Mouse (Mus musculus) neural tube, embryonic 14.5 days (tissue): ENCODE results near the gene Pax9. TPM values are rescaled to one million over a fixed set of nuclear protein-coding genes. Genes with fewer than 3 reads are reported as not detected.

Experiments used
- ATAC-seq: fragments of 200-750 bp; cut with Nextera tagmentation; 2 replicates; pipeline ENCODE4 v1.8.0; 2017; ENCODE audit warnings: low read depth, mild to moderate bottlenecking, moderate TSS enrichment, moderate library complexity
- H3K27ac ChIP-seq: fragments of 300-500 bp; sonication (generic); 2 replicates; pipeline ENCODE4 v1.5.1; 2014; ENCODE audit warnings: low read depth, mild to moderate bottlenecking, control low read depth, low read length, moderate library complexity, mixed read lengths
- H3K27me3 ChIP-seq: fragments of 300-500 bp; sonication (generic); 2 replicates; pipeline ENCODE4 v1.6.1; 2014; ENCODE audit warnings: low read length; ENCODE audit not compliant: control insufficient read depth, insufficient read depth
- H3K36me3 ChIP-seq: fragments of 300-500 bp; sonication (generic); 2 replicates; pipeline ENCODE4 v1.6.1; 2014; ENCODE audit warnings: low read length, mixed read lengths; ENCODE audit not compliant: control insufficient read depth, insufficient read depth
- H3K4me1 ChIP-seq: fragments of 300-500 bp; sonication (generic); 2 replicates; pipeline ENCODE4 v1.6.1; 2014; ENCODE audit warnings: low read length; ENCODE audit not compliant: control insufficient read depth, insufficient read depth
- H3K4me2 ChIP-seq: fragments of 300-500 bp; sonication (generic); 2 replicates; pipeline ENCODE4 v1.6.1; 2014; ENCODE audit warnings: mild to moderate bottlenecking, low read depth, low read length, control low read depth
- H3K4me3 ChIP-seq: fragments of 300-500 bp; sonication (generic); 2 replicates; pipeline ENCODE4 v1.5.1; 2014; ENCODE audit warnings: low read depth, low read length, control low read depth, mixed read lengths
- H3K9ac ChIP-seq: fragments of 300-500 bp; sonication (generic); replicated peaks from 2 replicates; pipeline ENCODE4 v1.6.1; 2014; ENCODE audit warnings: low read depth, mild to moderate bottlenecking, control low read depth, low read length, mixed read lengths
- H3K9me3 ChIP-seq: fragments of 300-500 bp; sonication (generic); 2 replicates; pipeline ENCODE4 v1.6.1; 2016; ENCODE audit warnings: low read length; ENCODE audit not compliant: control insufficient read depth
- WGBS: fragments of 180-500 bp; shearing (Covaris S2); extraction: QIAGEN DNeasy Blood & Tissue Kit; methylation state at CpG from one replicate; pipeline ENCODE4 v1.1.7; 2014; 5-methylcytosine and 5-hydroxymethylcytosine counted together
- polyA plus RNA-seq: library from polyadenylated mRNA; unstranded; fragments of >200 nt; fragmentation: Nextera tagmentation; extraction: Ambion mirVana; gene quantifications from 2 replicates; pipeline ENCODE4 v1.2.1, GENCODE M21; 2014

Gene Pax9
- polyA plus RNA-seq, 1 experiment from 2014 or later, result not detected

- Histone ChIP-seq H3K27ac (no peak overlapping the region), H3K4me2 (no peak overlapping the region), H3K4me1 (no peaks in the 10 kb centered on the region), H3K4me3 (no peak overlapping the region), H3K36me3 (no peaks in the 10 kb centered on the region), H3K9ac (no peak overlapping the region), H3K9me3 (no peaks in the 10 kb centered on the region), H3K27me3 (peaks cover 58% of the 10 kb centered on the region)
- 16% methylated on average over 6 of the region's 6 CpGs for WGBS
- ATAC-seq, result no peak
Observed at GRCm38 (mm10) chr12:56701004-56701403, 9.4 kb downstream of the Pax9 start.

- H3K4me1 ChIP-seq, result no peaks in the 10 kb centered on the region
- ATAC-seq, result no peak
- H3K9ac ChIP-seq, result no peak overlapping the region
- no peaks in the 10 kb centered on the region for H3K36me3 ChIP-seq
- H3K9me3 ChIP-seq, result no peaks in the 10 kb centered on the region
- no peak overlapping the region for H3K27ac ChIP-seq
- H3K4me3 ChIP-seq, result no peak overlapping the region
- no peak overlapping the region for H3K4me2 ChIP-seq
- 5% methylated on average over 14 of the region's 14 CpGs for WGBS
- H3K27me3 ChIP-seq, result peaks cover 8% of the 10 kb centered on the region
Observed at GRCm38 (mm10) chr12:56717971-56718706, 26.6 kb downstream of the Pax9 start.

DNA sequence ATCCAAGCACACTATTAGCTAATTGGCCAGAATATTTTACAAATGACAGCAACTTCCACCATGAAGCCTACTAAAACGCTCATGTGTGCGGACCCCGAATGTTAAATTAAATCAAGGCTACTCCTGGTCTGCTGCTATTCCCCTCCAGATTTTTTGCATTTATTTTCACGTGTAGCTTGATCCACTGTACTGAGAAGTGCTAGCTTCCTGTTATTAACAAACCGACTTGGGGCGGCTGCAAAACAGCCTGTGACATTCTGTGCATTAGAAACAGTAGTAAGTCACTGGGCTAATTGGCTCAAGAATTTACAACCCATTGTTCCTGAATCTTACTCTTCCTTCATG is 27.1 kb downstream of the Pax9 start:
- ATAC-seq, result no peak
- no peak overlapping the region for H3K4me2 ChIP-seq
- peaks cover 8% of the 10 kb centered on the region for H3K27me3 ChIP-seq
- H3K4me1 ChIP-seq, result no peaks in the 10 kb centered on the region
- no peaks in the 10 kb centered on the region for H3K9me3 ChIP-seq
- no peaks in the 10 kb centered on the region for H3K36me3 ChIP-seq
- H3K27ac ChIP-seq, result no peak overlapping the region
- H3K9ac ChIP-seq, result no peak overlapping the region
- H3K4me3 ChIP-seq, result no peak overlapping the region
- WGBS, result 17% methylated on average over 6 of the region's 6 CpGs

DNA sequence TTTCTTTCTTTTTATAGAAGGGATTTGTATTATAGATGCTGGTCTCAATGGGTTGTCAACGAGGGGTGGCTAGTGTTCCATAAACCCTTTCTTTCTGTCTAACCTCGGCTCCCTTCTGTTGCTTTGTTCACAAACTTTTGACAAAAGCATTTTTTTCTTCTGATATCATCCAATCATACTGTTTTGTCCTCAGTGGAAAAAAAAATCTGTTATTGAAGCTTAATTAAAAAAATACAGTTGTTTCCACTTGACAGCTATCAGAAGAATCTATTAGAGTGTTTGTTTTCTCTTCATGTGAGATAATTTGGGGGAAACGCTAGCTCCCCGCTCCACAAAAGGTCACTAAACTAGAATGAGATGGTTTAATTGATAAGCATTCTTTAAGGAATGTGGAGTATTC is 36.1 kb downstream of the Pax9 start:
- no peaks in the 10 kb centered on the region for H3K36me3 ChIP-seq
- no peaks in the 10 kb centered on the region for H3K9me3 ChIP-seq
- H3K4me1 ChIP-seq, result no peaks in the 10 kb centered on the region
- WGBS, result 69% methylated on average over 4 of the region's 4 CpGs
- no peak overlapping the region for H3K27ac ChIP-seq
- no peak overlapping the region for H3K9ac ChIP-seq
- H3K4me3 ChIP-seq, result no peak overlapping the region
- no peak for ATAC-seq
- H3K27me3 ChIP-seq, result no peaks in the 10 kb centered on the region
- H3K4me2 ChIP-seq, result no peak overlapping the region

DNA sequence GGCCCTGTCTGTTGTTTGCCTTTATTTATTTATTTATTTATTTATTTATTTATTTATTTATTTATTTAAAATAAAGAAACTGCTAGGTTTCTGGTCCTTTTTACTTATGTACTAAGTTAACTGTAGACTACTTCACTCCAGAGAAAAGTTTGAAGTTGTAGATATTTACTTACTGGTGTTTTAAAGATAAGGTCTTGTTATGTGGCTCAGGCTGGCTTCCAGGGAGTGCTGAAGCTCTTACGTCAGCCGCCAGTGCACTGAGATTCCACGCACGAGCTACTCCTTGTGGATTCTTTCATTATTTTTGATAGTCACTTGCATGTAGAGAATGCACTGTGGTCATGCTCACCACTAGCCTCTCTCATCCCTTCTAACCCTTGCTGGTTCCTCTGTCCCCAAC is 45.5 kb downstream of the Pax9 start:
- Histone ChIP-seq H3K4me3 (no peak overlapping the region), H3K9me3 (no peaks in the 10 kb centered on the region), H3K27me3 (no peaks in the 10 kb centered on the region), H3K36me3 (no peaks in the 10 kb centered on the region), H3K27ac (no peak overlapping the region), H3K9ac (no peak overlapping the region), H3K4me2 (no peak overlapping the region), H3K4me1 (no peaks in the 10 kb centered on the region)
- no peak for ATAC-seq
- WGBS, result 93% methylated on average over 4 of the region's 4 CpGs

Other genes starting within 250 kb of the Pax9 start
- not detected in 2 replicates for gene Nkx2-1, start 154.9 kb upstream of the Pax9 start, polyA plus RNA-seq
- gene Nkx2-9, start 78.5 kb upstream of the Pax9 start, polyA plus RNA-seq, result not detected in 2 replicates